Mouse (Mus musculus): ENCODE measurements at regions not wholly inside any gene's neighbourhood (a gene's known extent, or its start where the extent isn't known, plus 50 kb on each side); places are given as distances from the start of the nearest gene placed in this dataset.

DNA sequence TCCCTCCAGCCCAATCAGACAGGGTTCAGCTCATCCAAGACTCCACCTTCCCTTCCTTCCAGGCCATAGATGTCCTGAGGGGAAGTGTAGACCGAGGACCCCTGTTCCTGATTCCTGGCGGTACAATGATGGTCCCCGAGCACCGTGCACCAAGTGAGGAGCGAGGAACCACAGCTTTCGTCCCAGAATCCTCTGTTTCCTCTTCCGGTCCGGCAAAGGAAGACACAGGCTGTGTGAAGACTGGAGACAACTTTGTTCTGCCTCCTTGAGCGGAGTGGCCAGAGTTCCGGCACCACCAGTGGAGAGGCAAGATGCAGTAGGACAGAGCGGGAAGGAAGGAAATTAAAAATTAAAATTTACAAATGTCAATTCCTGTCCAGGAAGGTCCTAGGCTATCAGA, 305.0 kb upstream of the Fam19a5 start:
- CTCF ChIA-PET = no interaction called here

GRCm38 (mm10) chr15:87261497-87261896, 282.6 kb upstream of the Fam19a5 start:
- CTCF ChIA-PET = no interaction called here

- CTCF ChIA-PET = no interaction called here
Observed at GRCm38 (mm10) chr15:87264906-87265305, 279.2 kb upstream of the Fam19a5 start.

GRCm38 (mm10) chr15:87290987-87291529, 253.0 kb upstream of the Fam19a5 start:
- CTCF ChIA-PET = no interaction called here

DNA sequence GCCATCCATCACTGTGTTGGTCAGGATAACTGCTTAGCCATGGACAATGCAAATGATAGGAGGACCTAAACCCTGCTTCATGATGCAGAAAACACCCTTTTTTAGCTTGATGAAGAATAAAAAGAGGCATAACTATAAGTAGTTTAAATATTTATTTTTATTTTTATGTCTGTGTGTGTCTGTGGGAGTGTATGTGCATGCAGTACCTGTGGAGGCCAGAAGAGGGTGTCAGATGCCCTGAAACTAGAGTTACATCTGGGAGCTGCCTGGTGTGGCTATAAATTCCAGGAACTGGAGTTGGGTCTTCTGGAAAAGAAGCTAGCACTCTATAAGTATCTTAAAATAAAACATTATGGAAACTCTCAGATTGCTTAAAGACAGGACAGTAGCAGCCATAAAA, 224.2 kb upstream of the Fam19a5 start:
- CTCF ChIA-PET = no interaction called here

- CTCF ChIA-PET = no interaction called here
Observed at GRCm38 (mm10) chr15:87321067-87321985, 222.8 kb upstream of the Fam19a5 start.

GRCm38 (mm10) chr15:87325389-87325788, 218.7 kb upstream of the Fam19a5 start:
- CTCF ChIA-PET = no interaction called here

DNA sequence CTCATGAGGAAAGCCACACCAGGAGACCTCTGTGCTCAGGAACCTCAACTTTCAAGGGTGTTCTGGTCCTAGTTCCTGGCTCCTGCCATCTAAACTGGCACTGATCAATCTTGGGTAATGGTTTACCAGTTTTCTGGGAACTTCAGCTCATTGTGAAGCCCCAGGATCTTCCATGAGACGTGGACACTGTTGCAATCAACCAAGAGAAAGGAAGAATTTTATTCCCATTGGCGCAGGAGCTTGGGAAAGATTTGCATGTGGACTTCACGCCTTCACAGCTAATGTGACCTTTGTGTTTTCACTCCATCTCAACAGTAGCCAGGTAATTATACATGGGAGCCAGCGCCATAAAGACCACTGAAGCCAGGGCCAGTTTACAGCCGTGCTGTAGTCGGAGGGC, 217.8 kb upstream of the Fam19a5 start:
- CTCF ChIA-PET = no interaction called here

- CTCF ChIA-PET = no interaction called here
Observed at GRCm38 (mm10) chr15:87332441-87332840, 211.7 kb upstream of the Fam19a5 start.

GRCm38 (mm10) chr15:87333527-87333926, 210.6 kb upstream of the Fam19a5 start:
- CTCF ChIA-PET = no interaction called here

DNA sequence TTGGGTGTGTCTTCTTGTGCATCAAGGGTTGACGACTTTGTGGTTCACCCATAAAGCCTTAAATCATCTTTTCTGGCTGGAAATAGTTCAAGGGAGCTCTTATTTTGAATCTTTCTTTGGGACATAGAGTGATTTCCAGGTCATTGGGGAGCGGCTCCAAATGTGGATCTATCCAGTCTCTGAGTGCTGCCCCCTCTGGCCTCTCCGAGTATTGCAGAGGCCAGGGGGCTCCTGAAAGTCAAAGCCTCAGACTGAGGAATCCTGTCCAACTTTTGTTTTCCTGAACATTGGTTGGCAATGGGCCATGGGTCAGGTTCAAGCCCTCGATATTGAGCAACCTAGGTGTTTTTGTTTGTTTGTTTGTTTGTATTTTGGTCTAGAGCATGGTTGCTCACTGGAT, 209.7 kb upstream of the Fam19a5 start:
- CTCF ChIA-PET = no interaction called here

GRCm38 (mm10) chr15:87335324-87335723, 208.8 kb upstream of the Fam19a5 start:
- CTCF ChIA-PET = no interaction called here

GRCm38 (mm10) chr15:87335737-87336136, 208.4 kb upstream of the Fam19a5 start:
- CTCF ChIA-PET = no interaction called here

DNA sequence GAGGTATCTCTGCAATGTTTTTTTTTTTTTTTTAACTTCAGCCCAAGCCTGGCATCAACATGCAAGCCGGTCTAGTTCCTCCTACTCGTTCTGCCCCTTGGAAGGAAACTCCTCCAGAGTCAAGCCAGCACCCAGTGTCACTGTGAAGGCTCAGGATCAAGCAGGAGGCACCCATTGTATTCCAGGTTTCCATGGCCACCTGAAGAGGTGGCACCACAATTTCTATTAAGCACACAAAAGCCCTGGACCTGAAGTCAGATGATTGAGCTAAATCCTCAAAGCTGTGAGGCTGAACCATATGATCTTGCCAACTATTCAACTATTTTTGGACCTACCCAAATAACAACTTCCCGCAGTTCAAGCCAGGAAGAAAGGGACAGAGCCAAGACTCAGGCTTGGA, 204.2 kb upstream of the Fam19a5 start:
- CTCF ChIA-PET = no interaction called here

GRCm38 (mm10) chr15:87342656-87343055, 201.4 kb upstream of the Fam19a5 start:
- CTCF ChIA-PET = no interaction called here

DNA sequence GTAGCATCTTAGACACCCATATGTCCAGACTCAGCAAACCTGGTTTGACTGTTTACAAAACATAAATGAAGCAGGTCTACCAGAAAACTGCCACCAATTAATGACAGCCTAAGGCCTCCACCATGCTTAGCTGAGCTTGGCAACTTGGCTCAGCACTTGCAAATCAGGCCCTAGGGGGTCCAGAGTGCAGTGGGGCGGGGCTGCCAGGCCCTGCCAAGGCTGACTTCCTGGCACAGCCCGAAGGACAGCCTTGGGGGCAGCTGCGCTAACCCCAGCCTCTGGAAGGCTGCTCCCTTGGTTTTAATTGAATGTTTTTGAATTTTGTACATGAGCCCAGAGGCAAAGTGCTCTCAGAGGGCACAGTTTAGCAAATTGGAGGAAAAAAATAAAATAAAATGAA, 198.3 kb upstream of the Fam19a5 start:
- CTCF ChIA-PET = no interaction called here

GRCm38 (mm10) chr15:87349533-87350247, 194.4 kb upstream of the Fam19a5 start:
- CTCF ChIA-PET = no interaction called here

DNA sequence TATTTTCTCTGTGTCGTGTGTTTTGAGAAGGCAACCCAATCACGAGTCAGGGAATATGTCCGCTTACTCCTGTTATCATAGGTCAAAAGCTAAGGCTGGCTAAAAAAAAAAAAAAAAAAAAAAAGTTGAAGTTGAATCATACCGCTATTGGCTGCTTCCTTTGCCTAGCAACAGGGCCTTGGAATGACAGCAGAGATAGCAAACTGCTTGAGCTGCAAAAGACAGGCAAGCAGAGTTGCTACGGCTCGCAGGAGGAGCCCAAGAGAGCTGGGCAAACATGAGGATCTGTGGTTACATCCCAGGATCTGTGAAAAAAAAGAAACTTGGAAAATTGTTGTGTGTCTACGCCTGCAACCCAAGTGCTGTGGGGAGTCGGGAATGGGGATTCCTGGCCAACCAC, 191.3 kb upstream of the Fam19a5 start:
- CTCF ChIA-PET = no interaction called here

DNA sequence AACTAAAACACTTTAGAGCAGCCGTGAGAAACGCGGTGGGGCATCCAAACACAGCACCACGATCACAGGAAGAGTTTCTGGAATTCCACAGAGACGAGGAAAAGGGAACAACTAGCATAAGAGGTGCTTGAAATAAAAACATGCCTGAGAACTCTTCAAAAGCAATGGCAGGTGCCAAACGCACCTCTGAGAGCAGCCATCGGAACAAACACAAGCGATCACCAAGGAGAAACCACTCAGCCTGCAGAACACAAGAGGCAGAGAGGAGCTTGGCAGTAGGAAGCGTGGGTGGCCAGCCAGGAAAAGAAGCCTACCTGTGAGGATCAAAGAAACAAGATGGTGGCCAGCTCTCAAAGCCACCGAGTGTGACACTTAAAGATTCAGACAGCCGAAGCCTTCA, 190.2 kb upstream of the Fam19a5 start:
- CTCF ChIA-PET = no interaction called here

DNA sequence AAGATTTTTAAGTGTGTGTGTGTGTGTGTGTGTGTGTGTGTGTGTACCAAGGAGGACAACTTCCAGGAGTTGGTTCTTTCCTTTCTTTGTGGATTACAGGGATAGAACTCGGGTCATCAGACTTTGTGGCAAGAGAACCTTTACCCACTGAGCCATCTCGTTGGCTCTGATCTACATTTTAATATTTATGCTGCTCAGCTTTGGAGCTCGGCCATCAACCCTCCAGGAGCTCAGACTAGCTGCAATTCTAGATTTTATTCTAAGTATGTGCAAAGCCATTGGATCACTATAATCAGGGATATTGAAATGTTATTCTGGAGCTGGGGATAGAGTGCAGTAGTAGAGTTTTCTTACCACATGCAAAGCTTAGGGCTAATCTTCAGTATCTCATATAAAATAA, 183.6 kb upstream of the Fam19a5 start:
- CTCF ChIA-PET = no interaction called here

- CTCF ChIA-PET = no interaction called here
Observed at GRCm38 (mm10) chr15:87365712-87366361, 178.3 kb upstream of the Fam19a5 start.

- CTCF ChIA-PET = no interaction called here
Observed at GRCm38 (mm10) chr15:87367381-87367780, 176.7 kb upstream of the Fam19a5 start.

- CTCF ChIA-PET = no interaction called here
Observed at GRCm38 (mm10) chr15:87369381-87369780, 174.7 kb upstream of the Fam19a5 start.
